Mouse (Mus musculus): ENCODE results near the gene Cenpf.

Cenpf gene

DNA sequence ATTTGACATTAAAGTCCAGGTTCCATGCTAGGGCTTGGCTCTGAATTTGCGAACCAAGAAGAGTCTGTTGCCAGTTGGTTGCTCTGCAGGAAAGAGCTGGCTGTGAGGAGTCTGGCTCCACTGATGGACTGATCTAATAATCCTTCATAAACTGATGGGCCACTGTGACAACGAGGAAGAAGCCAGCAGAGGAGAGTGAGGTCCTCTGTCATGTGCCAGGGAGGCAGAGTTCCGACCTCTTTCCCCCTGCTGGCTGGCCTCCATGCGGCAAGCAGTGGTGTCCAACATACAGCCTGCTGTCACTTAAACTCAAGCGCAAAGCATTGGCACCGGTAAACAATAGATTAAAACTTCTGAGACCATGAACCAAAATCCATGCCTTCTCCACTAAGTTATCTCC is 57.9 kb downstream of the Cenpf start:
- no peak for DNase-seq (ENCODE audit: low read depth, low spot score)

DNA sequence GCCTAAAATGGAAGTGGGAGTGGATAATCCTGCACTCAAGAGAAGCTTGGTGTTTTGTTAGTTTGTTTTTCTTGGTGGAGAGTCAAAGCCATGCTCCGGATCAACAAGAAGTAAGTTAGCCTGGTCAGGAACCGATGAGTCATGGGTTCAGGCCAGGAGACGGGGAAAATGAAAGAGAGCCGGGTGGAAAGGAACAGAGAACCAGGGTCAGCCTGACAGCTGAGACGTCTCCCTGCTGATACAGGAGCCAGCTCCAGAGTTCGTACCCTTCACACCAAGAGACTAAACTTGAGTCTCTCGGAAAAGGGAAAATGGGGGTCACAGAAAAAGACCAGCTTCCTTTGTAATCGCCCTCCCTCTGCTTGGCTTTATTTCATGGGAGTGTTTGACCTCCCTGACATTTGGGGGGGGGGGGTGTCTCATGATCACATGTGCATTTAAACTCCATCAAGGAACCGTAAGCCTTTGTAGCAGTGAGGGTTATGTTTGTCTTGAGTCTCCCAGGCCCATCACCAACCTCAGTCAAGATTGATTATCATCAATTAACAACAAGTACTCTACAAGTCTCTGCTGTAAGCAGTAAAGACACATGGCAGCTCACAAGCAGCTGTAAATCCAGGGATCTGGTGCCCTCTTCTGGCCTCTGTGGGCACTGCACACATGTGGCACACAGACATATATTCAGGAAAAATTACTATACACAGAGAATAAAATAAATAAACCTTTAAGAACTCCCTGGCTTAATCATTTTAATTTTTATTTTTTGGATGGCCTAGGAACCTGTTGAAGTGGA is 59.7 kb downstream of the Cenpf start:
- DNase-seq (ENCODE audit: low read depth, low spot score), result no peak

DNA sequence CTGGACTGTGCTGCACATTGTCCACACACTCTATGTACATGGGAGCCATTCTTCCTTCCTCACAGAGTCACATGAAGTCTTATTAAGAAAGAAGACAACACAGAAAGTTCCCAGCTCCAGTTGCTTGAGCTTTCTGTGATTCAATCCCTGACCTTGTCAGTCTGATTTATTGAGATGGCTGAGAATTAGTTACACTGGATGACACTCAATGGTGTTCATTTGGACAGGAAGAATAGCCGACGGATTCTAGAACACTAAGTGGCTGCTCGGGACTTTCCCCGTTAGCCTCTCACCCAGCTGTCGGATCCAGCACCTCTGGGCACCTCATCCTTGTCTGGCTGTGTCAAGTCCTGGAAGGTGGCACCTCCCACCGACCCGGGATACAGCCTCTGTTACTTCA is 63.1 kb downstream of the Cenpf start:
- no peak for DNase-seq (ENCODE audit: low read depth, low spot score)

DNA sequence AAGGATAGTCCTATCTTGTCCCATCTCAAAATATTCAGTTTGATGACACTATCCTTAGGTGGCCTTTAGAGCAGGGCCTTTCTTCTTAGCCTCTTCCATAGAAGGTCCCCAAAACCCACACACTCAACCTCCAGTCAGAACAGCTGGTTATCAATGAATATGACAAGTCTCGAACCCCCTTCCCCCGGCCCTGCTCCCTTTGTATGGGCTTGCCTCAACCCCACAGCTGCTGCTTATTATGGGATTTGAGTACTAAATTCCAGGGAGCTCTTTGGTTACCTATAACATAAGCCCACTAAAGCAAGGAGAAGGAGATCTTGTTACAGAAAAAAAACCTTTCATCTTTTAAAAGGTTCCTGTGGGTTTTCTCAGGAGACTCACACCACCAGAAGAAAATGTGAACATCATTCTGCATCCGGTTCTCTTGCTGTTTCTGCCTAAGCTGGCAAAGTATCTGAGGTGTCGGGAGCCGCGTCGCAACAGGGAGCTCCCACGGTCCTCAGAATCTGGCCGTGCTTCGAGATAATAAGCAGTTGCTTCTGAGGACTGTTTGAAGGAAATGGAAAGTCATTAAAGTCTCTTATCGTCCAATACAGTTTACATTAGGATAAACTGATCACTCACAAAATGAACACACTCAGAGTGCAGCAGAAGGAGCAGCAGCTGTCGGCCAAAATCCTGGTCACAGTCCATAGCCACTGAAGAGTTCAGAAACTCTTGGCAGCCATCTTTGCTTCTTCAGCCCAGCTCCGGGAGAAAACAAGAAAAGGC is 68.7 kb downstream of the Cenpf start:
- no peak for DNase-seq (ENCODE audit: low read depth, low spot score)

DNA sequence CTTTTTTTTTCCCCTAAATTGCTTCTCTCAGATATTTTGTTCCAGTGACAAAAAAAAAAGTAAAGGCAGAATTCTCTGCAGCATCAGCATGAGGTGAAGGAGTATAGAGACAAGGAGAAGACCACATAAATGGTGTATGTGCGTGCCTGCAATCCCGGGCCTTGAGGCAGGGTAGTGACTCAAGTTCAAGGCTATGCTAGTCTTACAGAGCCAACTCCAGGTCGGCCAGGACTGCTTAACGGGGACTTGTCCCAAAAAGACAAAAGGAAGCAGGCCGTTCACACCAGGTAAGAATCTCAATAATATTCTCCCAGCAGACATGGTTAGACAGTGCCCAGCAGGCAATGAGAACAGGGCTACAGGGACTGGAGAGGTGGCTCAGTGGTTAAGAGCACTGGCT is 70.5 kb downstream of the Cenpf start:
- DNase-seq (ENCODE audit: low read depth, low spot score), result no peak

DNA sequence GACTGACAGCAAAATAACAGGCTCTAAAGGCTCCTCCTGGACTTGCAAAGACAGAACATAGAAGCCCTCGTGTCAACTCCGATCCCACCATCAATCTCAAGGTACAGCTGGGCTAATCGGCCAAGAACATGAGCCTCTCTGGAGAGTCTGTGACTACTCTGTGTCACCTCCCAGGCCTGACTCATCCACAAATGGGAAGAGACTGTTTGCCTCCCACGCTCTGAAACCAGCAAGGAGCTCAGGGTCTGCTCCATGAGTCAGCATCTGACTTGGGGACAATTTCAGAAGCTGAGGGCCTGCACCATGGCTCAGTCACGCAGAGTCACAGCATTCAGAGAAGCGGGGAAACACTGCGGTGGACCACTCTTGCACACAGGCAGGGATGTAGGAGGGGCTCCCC is 72.6 kb downstream of the Cenpf start:
- no peak for DNase-seq (ENCODE audit: low read depth, low spot score)

DNA sequence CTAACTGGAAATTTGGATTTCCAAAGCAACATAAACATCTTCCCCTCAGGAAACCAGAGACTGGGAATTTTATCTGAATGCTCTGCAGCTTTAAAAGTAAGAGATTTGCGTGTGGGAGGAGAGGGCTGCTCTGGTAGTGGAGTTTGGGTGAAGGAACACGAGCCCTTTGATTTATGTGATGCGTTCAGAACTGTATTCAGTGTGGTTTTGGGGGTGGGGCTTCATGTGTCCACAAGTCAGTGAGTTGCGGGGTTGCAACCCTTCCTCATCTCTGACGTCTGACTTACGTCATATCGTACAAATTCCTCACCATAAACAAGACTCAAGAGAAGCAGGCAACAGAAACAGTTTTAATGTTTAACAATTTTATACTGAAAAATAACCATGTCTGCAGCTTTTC is 74.8 kb downstream of the Cenpf start:
- DNase-seq (ENCODE audit: low read depth, low spot score), result no peak

DNA sequence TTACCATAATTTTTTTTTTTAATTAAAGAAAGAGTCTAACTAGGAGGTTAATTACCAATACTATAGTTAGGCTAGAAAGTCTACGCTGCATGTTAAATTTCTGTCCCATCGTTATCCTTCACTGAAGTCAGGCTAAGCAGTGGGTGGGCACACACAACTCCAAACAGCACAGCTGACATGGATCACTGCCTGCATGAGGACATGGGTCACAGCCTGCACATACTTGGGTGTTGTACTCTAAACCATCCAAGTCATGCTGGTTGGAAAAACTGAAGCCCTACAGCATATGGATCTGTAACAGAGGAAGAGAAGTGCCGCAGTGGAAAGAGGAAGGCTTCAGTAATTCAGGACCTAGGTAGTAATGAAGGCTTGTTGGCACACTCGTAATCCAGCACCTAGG is 76.1 kb downstream of the Cenpf start:
- DNase-seq (ENCODE audit: low read depth, low spot score), result no peak

DNA sequence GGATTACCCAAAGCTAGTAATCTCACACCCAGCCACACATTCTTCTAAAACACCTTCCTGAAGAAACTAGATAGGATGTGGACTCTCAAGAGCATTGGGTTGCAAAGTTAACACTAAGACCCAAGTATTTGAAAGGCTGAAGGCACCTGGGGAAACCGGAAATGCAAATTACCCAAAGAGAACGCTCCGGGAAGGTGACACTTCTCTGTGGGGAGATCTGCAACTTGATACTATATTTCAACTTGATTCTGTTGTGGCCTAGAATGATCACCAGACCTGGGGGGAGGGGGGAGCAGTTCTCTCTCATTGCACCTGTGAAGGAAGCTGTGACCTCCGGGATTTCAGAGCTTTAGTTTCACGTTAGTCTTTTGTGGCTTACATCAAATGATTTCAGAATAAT is 79.2 kb downstream of the Cenpf start:
- DNase-seq (ENCODE audit: low read depth, low spot score), result no peak

DNA sequence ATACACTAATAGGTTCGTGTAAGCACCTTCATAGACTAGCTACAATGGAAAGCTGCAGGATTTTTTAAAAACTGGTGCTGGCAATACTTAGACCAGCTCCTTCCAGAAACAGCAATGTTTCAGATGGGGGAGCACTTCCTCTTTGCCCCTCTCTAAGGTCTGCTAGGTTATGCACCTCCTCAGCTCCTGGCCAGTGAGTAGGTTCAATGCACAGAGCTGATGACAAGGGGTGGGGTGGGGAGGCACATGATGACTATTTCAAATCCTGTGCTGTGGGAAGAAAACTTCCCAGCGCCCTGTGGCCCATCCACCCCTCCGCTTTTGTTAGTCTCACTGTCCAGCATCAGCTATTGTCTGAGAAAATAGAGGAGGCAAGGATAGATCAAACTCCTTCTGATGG is 79.8 kb downstream of the Cenpf start:
- DNase-seq (ENCODE audit: low read depth, low spot score), result no peak

DNA sequence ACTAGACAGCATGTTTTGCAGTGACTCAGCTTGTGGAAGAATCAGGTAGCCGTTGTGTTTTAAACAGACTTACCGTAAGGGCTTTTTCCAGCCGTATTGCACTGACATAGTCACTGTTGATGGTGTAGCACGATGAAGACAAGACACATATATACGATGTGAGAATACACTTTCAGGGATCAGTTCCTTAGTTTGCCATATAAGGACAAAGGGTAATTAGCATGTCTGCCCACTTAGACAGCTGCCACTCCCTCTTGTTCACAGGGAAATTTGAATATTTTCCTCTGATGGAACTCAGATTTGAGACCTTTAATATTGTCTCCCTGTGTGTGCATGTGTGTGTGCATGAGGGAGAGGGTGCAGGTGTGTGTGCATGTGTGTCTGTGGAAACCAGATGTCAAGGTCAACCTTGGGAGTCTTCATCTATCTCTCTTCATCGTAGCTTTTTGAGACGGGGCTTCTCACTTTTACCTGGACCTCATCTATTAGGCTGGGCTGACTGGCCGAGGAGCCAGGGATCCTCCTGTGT is 82.2 kb downstream of the Cenpf start:
- DNase-seq (ENCODE audit: low read depth, low spot score), result no peak

DNA sequence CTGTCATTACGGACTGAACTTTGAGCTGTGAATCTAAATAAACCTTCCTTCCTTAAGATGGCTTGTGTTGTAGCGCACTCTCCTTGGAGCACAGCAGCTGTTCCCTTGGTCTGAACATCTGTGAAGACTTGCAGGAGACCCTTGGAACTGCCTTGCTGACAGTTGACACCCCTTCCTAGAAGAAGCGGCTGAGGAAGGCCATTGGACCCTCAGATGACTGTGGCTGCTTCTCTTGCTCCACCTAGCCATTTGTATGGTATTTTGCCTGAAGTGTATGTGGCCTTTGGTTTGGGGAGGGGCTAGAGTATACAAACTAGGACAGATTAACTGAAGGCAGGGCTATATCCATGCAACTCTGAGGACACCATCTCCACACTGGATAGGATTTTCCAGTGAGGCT is 90.8 kb downstream of the Cenpf start:
- DNase-seq (ENCODE audit: low read depth, low spot score), result no peak
